Mouse (Mus musculus) ES-Bruce4 (cell line): Measurements from ENCODE around the gene Disp2. TPM values are rescaled to one million over a fixed set of nuclear protein-coding genes. Genes with fewer than 3 reads are reported as not detected.
A peak's percentile ranks its signal among the peaks of the same experiment; 100 is the strongest.

Experiments
- H3K27ac ChIP-seq: 2 replicates; pipeline ENCODE4 v1.5.1; 2012; ENCODE audit warnings: low read length, inconsistent platforms; ENCODE audit not compliant: insufficient read depth
- H3K27me3 ChIP-seq: 2 replicates; pipeline ENCODE4 v1.6.1; 2012; ENCODE audit warnings: mild to moderate bottlenecking, low read length, inconsistent platforms; ENCODE audit not compliant: control insufficient read depth, poor library complexity, insufficient read depth, severe bottlenecking
- H3K36me3 ChIP-seq: 2 replicates; pipeline ENCODE4 v1.6.1; 2012; ENCODE audit warnings: inconsistent platforms, mild to moderate bottlenecking, low read length, moderate library complexity; ENCODE audit not compliant: control insufficient read depth, poor library complexity, insufficient read depth, severe bottlenecking
- H3K4me1 ChIP-seq: one replicate; pipeline ENCODE4 v1.8.1; 2011; ENCODE audit warnings: low read length; ENCODE audit not compliant: control insufficient read depth, insufficient read depth
- H3K4me3 ChIP-seq: 2 replicates; pipeline ENCODE4 v1.5.1; 2011; ENCODE audit warnings: low read depth, mild to moderate bottlenecking, low read length
- H3K9ac ChIP-seq: 2 replicates; pipeline ENCODE4 v1.6.1; 2012; ENCODE audit warnings: low read depth, mild to moderate bottlenecking, inconsistent platforms; ENCODE audit not compliant: poor library complexity, severe bottlenecking
- H3K9me3 ChIP-seq: replicated peaks from 2 replicates; pipeline ENCODE4 v1.6.1; 2012; ENCODE audit warnings: mild to moderate bottlenecking, low read length, inconsistent platforms; ENCODE audit not compliant: control insufficient read depth, poor library complexity, insufficient read depth, severe bottlenecking
- CTCF ChIP-seq: IDR thresholded peaks from one replicate; pipeline ENCODE4 v1.8.1; 2011; ENCODE audit warnings: low read depth, low read length
- EP300 ChIP-seq: IDR thresholded peaks from 2 replicates; pipeline ENCODE4 v1.6.1; 2011; ENCODE audit warnings: low read depth, low read length; ENCODE audit not compliant: insufficient read depth
- POLR2A ChIP-seq: IDR thresholded peaks from one replicate; pipeline ENCODE4 v1.8.1; 2011; ENCODE audit warnings: low read length; ENCODE audit not compliant: insufficient read depth
- polyA plus RNA-seq: library from polyadenylated mRNA; stranded (reverse); fragments of >200 nt; gene quantifications from 2 replicates; pipeline ENCODE4 v1.2.4, GENCODE M21; 2011; ENCODE audit warnings: low read depth; ENCODE audit not compliant: missing spikeins, insufficient read depth, insufficient read length

The Disp2 gene
- polyA plus RNA-seq, 1 experiment: not detected

- Histone ChIP-seq H3K9ac (no peak overlapping the region), H3K36me3 (no peaks in the 10 kb centered on the region), H3K4me3 (peak overlapping the region; percentile 50), H3K27ac (no peak overlapping the region), H3K27me3 (no peaks in the 10 kb centered on the region; the same call in 1 of the 2 replicates), H3K9me3 (no peaks in the 10 kb centered on the region), H3K4me1 (no peaks in the 10 kb centered on the region)
- TF ChIP-seq CTCF (no peak), POLR2A (no peak), EP300 (no peak)
Observed at GRCm38 (mm10) chr2:118790221-118790550, 10.7 kb downstream of the Disp2 start.

DNA sequence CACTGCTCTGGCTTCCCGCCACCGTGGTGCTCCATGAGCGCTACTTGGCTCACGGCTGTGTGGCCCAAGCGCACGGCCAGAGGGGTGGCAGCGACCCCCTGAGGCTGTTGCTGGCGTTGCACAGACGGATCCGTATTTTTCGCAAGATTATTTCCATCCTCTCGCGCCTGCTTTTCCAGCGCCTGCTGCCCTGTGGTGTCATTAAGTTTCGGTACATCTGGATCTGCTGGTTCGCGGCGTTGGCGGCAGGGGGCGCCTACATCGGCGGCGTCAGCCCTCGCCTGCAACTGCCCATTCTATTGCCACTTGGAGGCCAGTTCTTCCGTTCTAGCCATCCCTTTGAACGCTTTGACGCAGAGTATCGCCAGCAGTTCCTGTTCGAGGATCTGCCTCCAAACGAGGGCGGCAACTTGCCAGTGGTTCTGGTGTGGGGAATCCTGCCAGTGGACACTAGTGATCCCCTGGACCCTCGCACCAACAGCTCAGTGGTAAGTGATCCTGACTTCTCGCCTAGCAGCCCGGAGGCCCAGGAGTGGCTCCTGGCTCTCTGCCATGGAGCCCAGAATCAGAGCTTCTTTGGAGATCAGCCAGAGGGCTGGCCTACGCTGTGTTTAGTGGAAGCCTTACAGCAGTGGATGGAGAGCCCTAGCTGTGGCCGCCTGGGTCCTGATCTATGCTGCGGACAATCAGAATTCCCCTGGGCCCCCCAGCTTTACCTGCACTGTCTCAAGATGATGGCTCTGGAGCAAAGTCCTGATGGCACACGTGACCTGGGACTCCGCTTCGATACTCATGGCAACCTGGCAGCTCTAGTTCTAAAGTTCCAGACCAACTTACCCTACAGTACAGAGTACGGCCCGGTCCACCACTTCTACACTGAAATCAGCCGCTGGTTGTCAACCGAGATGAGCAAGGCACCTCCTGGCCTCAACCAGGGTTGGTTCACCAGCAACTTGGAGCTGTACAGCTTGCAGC is 11.3 kb downstream of the Disp2 start:
- no peaks in the 10 kb centered on the region for H3K9me3 ChIP-seq
- TF ChIP-seq CTCF (peak; percentile 72), EP300 (no peak)
- H3K4me1 ChIP-seq: no peaks in the 10 kb centered on the region
- H3K4me3 ChIP-seq: peak overlapping the region; percentile 50
- H3K27me3 ChIP-seq: no peaks in the 10 kb centered on the region; the same call in 1 of the 2 replicates
- no peak overlapping the region for H3K27ac ChIP-seq
- no peaks in the 10 kb centered on the region for H3K36me3 ChIP-seq
- no peak overlapping the region for H3K9ac ChIP-seq

- no peak overlapping the region for H3K4me3 ChIP-seq
- no peaks in the 10 kb centered on the region for H3K36me3 ChIP-seq
- no peak for TF ChIP-seq POLR2A
- no peak for TF ChIP-seq EP300
- TF ChIP-seq CTCF: no peak
- no peaks in the 10 kb centered on the region for H3K9me3 ChIP-seq
- H3K9ac ChIP-seq: no peak overlapping the region
- H3K27me3 ChIP-seq: no peaks in the 10 kb centered on the region
- no peaks in the 10 kb centered on the region for H3K4me1 ChIP-seq
- no peak overlapping the region for H3K27ac ChIP-seq
Observed at GRCm38 (mm10) chr2:118791591-118792258, 12.2 kb downstream of the Disp2 start.

DNA sequence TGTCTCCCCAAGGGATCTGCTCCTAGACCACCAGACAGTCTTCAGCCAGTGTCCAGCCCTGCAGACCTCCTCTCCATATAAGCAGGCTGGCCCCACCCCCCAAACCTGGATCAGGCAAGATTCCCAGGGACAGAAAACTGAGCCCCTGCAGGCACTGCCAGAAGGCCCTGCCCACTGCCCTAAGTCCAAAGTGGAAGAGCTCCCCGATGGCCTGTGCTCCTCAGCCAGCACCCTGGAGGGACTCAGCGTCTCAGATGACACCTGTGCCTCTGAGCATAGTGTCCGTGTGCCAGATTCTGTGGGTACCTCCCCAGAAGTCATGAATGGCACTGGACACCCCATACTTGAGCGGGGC is 12.7 kb downstream of the Disp2 start:
- Histone ChIP-seq H3K9ac (no peak overlapping the region), H3K36me3 (no peaks in the 10 kb centered on the region), H3K27me3 (no peaks in the 10 kb centered on the region), H3K4me1 (no peaks in the 10 kb centered on the region), H3K9me3 (no peaks in the 10 kb centered on the region), H3K4me3 (no peak overlapping the region), H3K27ac (no peak overlapping the region)
- no peak for TF ChIP-seq POLR2A

GRCm38 (mm10) chr2:118793636-118794035 is 14.1 kb downstream of the Disp2 start:
- no peaks in the 10 kb centered on the region for H3K36me3 ChIP-seq
- no peak overlapping the region for H3K27ac ChIP-seq
- H3K27me3 ChIP-seq: peaks cover 1% of the 10 kb centered on the region; the same call in 1 of the 2 replicates
- H3K9me3 ChIP-seq: no peaks in the 10 kb centered on the region; the same call in 1 of the 2 replicates
- no peak overlapping the region for H3K4me3 ChIP-seq
- H3K4me1 ChIP-seq: no peaks in the 10 kb centered on the region
- H3K9ac ChIP-seq: no peak overlapping the region
- TF ChIP-seq CTCF: no peak
- no peak for TF ChIP-seq POLR2A
- no peak for TF ChIP-seq EP300

DNA sequence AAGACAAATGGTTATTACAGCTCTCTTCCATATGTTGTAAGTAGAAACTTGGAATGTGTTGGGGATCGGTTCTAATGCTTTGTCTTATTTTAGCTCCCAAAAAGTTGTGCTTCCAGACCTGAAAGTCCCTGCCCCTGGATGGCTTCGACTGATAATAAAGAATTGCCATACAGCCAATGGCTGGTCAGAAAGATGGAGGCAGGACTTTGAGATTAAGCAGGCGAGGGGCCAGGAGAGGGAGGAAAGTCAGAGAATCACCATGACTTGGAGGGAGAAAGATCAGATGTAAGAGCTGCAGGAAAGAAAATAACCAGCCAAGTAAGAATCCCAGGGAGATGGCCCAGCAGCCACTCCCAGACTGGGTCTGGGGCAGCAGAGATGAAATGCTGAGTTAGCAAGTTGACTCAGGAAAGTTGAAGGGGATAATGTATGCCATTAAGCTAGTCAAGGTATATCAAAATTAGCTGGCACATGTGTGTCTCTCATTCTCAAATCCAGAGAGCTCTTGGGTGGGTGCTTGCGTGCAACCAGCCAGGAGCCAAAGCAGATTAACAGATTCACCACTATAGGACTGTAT is 23.1 kb downstream of the Disp2 start:
- no peaks in the 10 kb centered on the region for H3K36me3 ChIP-seq
- no peak overlapping the region for H3K27ac ChIP-seq
- no peaks in the 10 kb centered on the region; the same call in 1 of the 2 replicates for H3K9me3 ChIP-seq
- H3K4me3 ChIP-seq: no peak overlapping the region
- no peak for TF ChIP-seq POLR2A
- no peak for TF ChIP-seq EP300
- H3K27me3 ChIP-seq: peaks cover 1% of the 10 kb centered on the region; the same call in 1 of the 2 replicates
- H3K9ac ChIP-seq: no peak overlapping the region
- H3K4me1 ChIP-seq: no peaks in the 10 kb centered on the region
